Mouse (Mus musculus): ENCODE data around the gene A030005L19Rik.

DNA sequence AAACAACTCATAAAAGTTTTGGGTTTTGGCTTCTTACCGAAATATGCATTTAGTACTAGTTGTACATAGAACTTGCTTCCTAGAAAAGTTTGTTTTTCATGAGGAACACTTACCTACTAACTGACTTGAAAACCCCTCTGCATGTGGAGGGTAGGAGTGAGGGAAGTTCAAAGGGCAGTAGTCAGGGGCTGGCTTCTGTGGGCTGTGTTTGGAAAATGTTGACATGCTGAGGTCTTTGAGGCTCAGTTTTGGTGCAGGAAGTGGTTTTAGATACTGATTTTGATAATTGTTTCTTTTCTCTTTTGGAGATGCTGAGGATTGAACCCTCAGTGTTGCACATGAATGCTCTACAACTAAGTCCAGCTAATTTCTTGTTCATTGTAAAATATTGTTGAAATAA lies 12.6 kb upstream of the A030005L19Rik start:
- TF ChIP-seq CTCF (conservative IDR thresholded peaks at IDR 0.05; ENCODE audit: low read length) (no peak), POU5F1 (IDR thresholded peaks at IDR 0.05; ENCODE audit: borderline replicate concordance, low read length) (no peak)
